Mouse (Mus musculus) erythroblast, embryonic 14.5 days (primary cell): Measurements from ENCODE around the gene Pigp.

Experiments
- GATA1 ChIP-seq: IDR thresholded peaks from 2 replicates; pipeline ENCODE4 v1.6.1; 2012; ENCODE audit warnings: low read length, inconsistent platforms, mixed read lengths
- TAL1 ChIP-seq: IDR thresholded peaks from 3 replicates; pipeline ENCODE4 v1.6.1; 2012; ENCODE audit warnings: low read length, inconsistent platforms, mixed read lengths

DNA sequence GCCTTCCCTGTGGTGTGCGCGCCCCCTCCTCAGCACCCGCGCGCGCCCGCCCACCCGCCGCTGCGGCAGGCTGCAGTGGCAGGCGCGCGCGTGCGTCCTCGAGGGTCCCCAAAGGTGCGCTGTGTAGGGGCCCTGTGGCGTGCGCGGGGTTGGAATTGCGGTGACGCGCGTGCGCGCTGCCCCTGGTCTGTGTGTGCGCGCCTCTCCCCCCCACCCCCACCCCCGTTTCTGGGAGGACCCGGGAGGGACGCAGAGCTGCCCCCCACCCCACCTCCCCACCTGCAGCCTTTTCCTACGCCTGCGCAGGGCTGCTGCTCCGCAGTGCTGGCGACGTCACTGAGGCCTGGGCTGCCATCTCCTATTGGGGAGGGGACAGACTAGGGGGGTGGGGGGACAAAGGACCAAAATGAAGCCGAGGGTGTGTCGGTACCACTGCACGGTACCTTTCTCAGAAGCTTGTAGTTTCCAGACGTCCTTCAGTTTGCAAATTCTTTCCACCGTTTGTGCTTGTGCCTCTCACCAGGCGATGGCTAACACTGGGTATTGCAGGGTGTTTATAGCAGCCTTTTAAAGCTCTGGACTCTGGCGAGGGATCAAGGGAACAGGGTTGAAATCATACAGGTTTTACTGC lies at the start of gene Pigp:
- TF ChIP-seq GATA1 (no peak), TAL1 (no peak)
